Mouse (Mus musculus) lung, postnatal 0 days (tissue): ENCODE measurements around the gene Vwce.

Source experiments
- CTCF ChIP-seq: IDR thresholded peaks from 2 replicates; pipeline ENCODE4 v1.5.1; 2016; ENCODE audit warnings: antibody characterized with exemption, mild to moderate bottlenecking
- EP300 ChIP-seq: IDR thresholded peaks from 2 replicates; pipeline ENCODE4 v1.6.1; 2016; ENCODE audit warnings: antibody characterized with exemption, mild to moderate bottlenecking, control low read depth

GRCm38 (mm10) chr19:10645616-10646015 is 11.6 kb downstream of the Vwce start:
- TF ChIP-seq CTCF: no peak
- no peak for TF ChIP-seq EP300
